Mouse (Mus musculus) E14TG2a.4 (cell line): Measurements from ENCODE around the gene Cacng2.

Source experiments
- CTCF ChIP-seq: conservative IDR thresholded peaks from 2 replicates; pipeline ENCODE4 v1.5.1; 2014; ENCODE audit warnings: low read length
- NANOG ChIP-seq: IDR thresholded peaks from 2 replicates; pipeline ENCODE4 v1.6.1; 2014; ENCODE audit warnings: borderline replicate concordance, low read length, mixed read lengths
- POU5F1 ChIP-seq: IDR thresholded peaks from 2 replicates; pipeline ENCODE4 v1.6.1; 2014; ENCODE audit warnings: low read length, borderline replicate concordance

DNA sequence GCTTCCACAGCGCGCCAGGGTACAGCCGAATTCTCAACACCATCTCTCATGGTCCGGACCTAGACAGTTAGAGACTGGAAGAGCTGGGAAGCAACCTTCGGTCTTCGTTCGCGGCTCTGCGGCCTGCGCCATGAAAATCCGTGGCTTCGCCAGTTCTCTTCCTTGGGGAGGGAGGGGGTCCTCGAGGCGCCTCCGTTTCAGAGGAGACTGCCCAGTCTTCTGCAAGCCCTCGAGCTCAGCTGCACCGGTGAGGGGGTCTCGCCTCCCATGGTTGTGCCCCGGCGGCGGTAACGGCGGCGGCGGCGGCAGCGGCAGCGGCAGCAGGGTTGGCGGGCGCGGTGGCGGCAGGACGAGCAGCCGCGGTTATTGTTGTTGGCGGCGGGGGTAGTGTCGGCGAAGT lies 580 bp downstream of the Cacng2 start:
- TF ChIP-seq CTCF (no peak), NANOG (no peak), POU5F1 (no peak)
